Mouse (Mus musculus): Measurements from ENCODE around the gene Zfp462.

GRCm38 (mm10) chr4:55014731-55015463, 70.0 kb downstream of the Zfp462 start:
- TF ChIP-seq CTCF (IDR thresholded peaks at IDR 0.05; ENCODE audit: insufficient read depth, low read depth, low read length) (no peak), POLR2A (IDR thresholded peaks at IDR 0.05; ENCODE audit: insufficient read depth, low read depth, low read length) (no peak)
